Mouse (Mus musculus) right cerebral cortex, adult 2 months (tissue): ENCODE data around the gene Cuedc1.
"Not testable (repeated sequence)": the region's sequence is repeated elsewhere in the genome, so short reads cannot be mapped to it uniquely, and the experiment has no call there.

Experiments
- DNase-seq, 2 experiments: peaks; one replicate each; pipeline ENCODE4 v3.0.0; 2021 to 2022; ENCODE audit warnings: low spot score in 2 of 2

Cuedc1 gene

GRCm38 (mm10) chr11:88171876-88172442 is 74.1 kb downstream of the Cuedc1 start:
- DNase-seq = no peak

- no peak for DNase-seq
Observed at GRCm38 (mm10) chr11:88172601-88173325, 74.9 kb downstream of the Cuedc1 start.

GRCm38 (mm10) chr11:88173386-88174025 is 75.6 kb downstream of the Cuedc1 start:
- no peak for DNase-seq

- no peak for DNase-seq
Observed at GRCm38 (mm10) chr11:88180467-88180958, 82.7 kb downstream of the Cuedc1 start.

GRCm38 (mm10) chr11:88180959-88181619 is 83.2 kb downstream of the Cuedc1 start:
- DNase-seq = peak; percentile 38 to 44

- no peak for DNase-seq
Observed at GRCm38 (mm10) chr11:88184632-88185180, 86.8 kb downstream of the Cuedc1 start.

- DNase-seq = no peak
Observed at GRCm38 (mm10) chr11:88186078-88186946, 88.5 kb downstream of the Cuedc1 start.

- DNase-seq = no peak
Observed at GRCm38 (mm10) chr11:88186947-88187243, 89.0 kb downstream of the Cuedc1 start.

- DNase-seq = peak; percentile 82 to 86
Observed at GRCm38 (mm10) chr11:88187417-88188133, 89.7 kb downstream of the Cuedc1 start.

- no peak for DNase-seq
Observed at GRCm38 (mm10) chr11:88188216-88188615, 90.4 kb downstream of the Cuedc1 start.

- no peak for DNase-seq
Observed at GRCm38 (mm10) chr11:88188635-88189034, 90.8 kb downstream of the Cuedc1 start.

- no peak for DNase-seq
Observed at GRCm38 (mm10) chr11:88192595-88192994, 94.7 kb downstream of the Cuedc1 start.

GRCm38 (mm10) chr11:88193098-88193823 is 95.4 kb downstream of the Cuedc1 start:
- no peak for DNase-seq

GRCm38 (mm10) chr11:88193824-88194696 is 96.2 kb downstream of the Cuedc1 start:
- DNase-seq = no peak

GRCm38 (mm10) chr11:88195699-88196098 is 97.8 kb downstream of the Cuedc1 start:
- not testable (repeated sequence) for DNase-seq

GRCm38 (mm10) chr11:88197153-88197576 is 99.3 kb downstream of the Cuedc1 start:
- peak; percentile 48 to 57 for DNase-seq

- no peak for DNase-seq
Observed at GRCm38 (mm10) chr11:88198223-88198622, 100.4 kb downstream of the Cuedc1 start.

- DNase-seq = no peak
Observed at GRCm38 (mm10) chr11:88201172-88201571, 103.3 kb downstream of the Cuedc1 start.

GRCm38 (mm10) chr11:88202077-88202476 is 104.2 kb downstream of the Cuedc1 start:
- DNase-seq = no peak
